Mouse (Mus musculus) embryonic facial prominence, embryonic 10.5 days (tissue): ENCODE measurements around the gene Tspan10. TPM values are rescaled to one million over a fixed set of nuclear protein-coding genes. Genes with fewer than 3 reads are reported as not detected.
A peak's percentile ranks its signal among the peaks of the same experiment; 100 is the strongest.

Experiments used
- DNase-seq: peaks from one replicate; pipeline ENCODE4 v3.0.0-alpha.2; 2017; ENCODE audit warnings: low spot score
- H3K27ac ChIP-seq: fragments of 300-500 bp; sonication (generic); replicated peaks from 2 replicates; pipeline ENCODE4 v1.5.1; 2016; ENCODE audit warnings: mild to moderate bottlenecking
- H3K27me3 ChIP-seq: fragments of 300-500 bp; sonication (generic); replicated peaks from 2 replicates; pipeline ENCODE4 v1.6.1; 2016; ENCODE audit warnings: low read depth, mild to moderate bottlenecking; ENCODE audit not compliant: poor library complexity, severe bottlenecking
- H3K36me3 ChIP-seq: fragments of 300-500 bp; sonication (generic); replicated peaks from 2 replicates; pipeline ENCODE4 v1.6.1; 2016; ENCODE audit warnings: mild to moderate bottlenecking, moderate library complexity
- H3K4me1 ChIP-seq: fragments of 300-500 bp; sonication (generic); 2 replicates; pipeline ENCODE4 v1.6.1; 2016
- H3K4me3 ChIP-seq: fragments of 300-500 bp; sonication (generic); 2 replicates; pipeline ENCODE4 v1.5.1; 2016; ENCODE audit warnings: mild to moderate bottlenecking, moderate library complexity
- H3K9me3 ChIP-seq: fragments of 300-500 bp; sonication (generic); 2 replicates; pipeline ENCODE4 v1.6.1; 2016; ENCODE audit warnings: mild to moderate bottlenecking
- WGBS: fragments of 180-500 bp; shearing (Covaris S2); methylation state at CpG from one replicate; pipeline ENCODE4 v1.1.7; 2016; 5-methylcytosine and 5-hydroxymethylcytosine counted together
- polyA plus RNA-seq: library from polyadenylated mRNA; unstranded; fragments of >200 nt; fragmentation: Nextera tagmentation; extraction: Ambion mirVana; gene quantifications from 2 replicates; pipeline ENCODE4 v1.2.1, GENCODE M21; 2016

Gene Tspan10
- polyA plus RNA-seq, 1 experiment from 2014 or later, result 1.5 TPM

- Histone ChIP-seq H3K9me3 (no peaks in the 10 kb centered on the region), H3K4me1 (peaks cover 60% of the 10 kb centered on the region), H3K27me3 (no peaks in the 10 kb centered on the region), H3K4me3 (no peak overlapping the region), H3K36me3 (peaks cover 60% of the 10 kb centered on the region), H3K27ac (no peak overlapping the region)
- 80% methylated on average over 4 of the region's 4 CpGs for WGBS
- DNase-seq, result no peak
Observed at GRCm38 (mm10) chr11:120488516-120488915, 46.1 kb downstream of the Tspan10 start.

DNA sequence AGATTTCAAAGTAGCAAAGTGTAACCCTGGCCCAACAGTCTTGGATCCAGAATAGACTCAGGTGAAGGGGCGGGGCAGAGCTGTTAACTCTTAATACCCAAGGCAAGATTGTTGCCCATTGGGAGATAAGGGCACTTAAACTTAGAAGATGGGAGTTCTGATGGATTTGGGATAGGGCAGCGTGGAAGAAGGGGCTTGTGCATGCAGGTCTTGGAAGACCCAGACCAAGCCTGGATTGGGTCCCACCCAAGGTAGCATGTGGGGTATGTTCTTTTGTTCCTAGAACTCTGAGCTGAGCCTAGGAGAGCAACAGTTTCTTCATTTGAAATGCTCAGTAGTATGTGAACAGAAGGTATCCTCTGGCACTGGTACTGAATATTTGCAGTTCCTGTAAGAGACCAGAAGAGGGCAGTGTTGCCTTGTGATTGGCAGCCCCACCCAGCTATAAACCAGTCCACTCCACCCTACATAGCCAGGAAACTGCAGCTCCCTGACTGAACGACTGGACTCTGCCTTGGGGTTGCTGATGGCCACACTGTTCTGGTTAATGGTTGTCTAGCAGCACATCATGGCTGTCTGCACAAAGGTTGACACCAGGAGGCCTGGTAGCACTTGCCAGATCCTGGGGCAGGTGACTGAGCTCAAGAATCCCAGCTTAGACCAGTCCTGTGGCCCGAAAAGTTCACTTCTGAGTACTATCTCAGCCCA lies 46.8 kb downstream of the Tspan10 start:
- peaks cover 59% of the 10 kb centered on the region for H3K4me1 ChIP-seq
- H3K27ac ChIP-seq, result no peak overlapping the region; the same call in 1 of the 2 replicates
- 65% methylated on average over 4 of the region's 4 CpGs for WGBS
- H3K9me3 ChIP-seq, result no peaks in the 10 kb centered on the region
- H3K27me3 ChIP-seq, result no peaks in the 10 kb centered on the region
- peak overlapping the region; percentile 4; the same call in 1 of the 2 replicates for H3K4me3 ChIP-seq
- peaks cover 61% of the 10 kb centered on the region for H3K36me3 ChIP-seq
- peak; percentile 74 for DNase-seq

DNA sequence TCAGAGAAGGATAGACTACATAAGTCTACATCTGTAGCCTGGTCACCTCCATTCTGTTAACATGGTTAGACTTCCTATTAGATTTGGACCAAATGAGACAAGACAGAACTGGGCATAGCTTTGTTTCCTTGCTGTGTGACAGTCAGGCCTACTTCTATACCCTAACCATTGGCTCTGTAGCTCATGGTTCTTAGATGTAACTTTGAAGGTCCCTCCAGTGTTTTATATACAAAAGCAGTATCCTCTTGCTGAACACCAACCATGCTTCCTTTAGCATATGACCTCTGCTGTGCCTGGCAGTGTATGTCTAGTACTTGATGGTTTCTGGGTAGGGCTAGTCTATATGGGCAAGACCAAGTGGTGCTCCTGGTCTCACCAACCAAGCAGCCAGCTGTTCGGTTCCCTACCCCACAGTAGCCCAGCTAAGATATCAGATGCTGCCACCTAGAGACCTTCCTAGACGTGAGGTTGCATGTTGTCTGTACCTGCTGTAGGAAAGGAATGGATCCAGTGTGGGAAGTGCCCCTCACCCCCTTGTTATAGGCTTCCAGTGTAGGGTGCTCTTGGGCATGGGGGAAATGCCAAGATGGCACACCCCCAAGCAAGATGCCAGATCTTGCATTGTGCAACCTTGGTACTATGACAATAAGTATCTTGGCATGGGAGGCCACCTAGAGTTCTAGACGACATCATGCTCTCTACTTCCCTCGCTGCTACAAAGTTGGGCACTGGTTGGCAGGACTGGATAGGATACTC lies 48.0 kb downstream of the Tspan10 start:
- Histone ChIP-seq H3K27ac (peak overlapping the region; percentile 92), H3K4me3 (peak overlapping the region; percentile 87), H3K9me3 (no peaks in the 10 kb centered on the region), H3K4me1 (peaks cover 54% of the 10 kb centered on the region), H3K36me3 (peaks cover 70% of the 10 kb centered on the region), H3K27me3 (no peaks in the 10 kb centered on the region)
- no peak for DNase-seq
- WGBS, result 39% methylated on average over 4 of the region's 4 CpGs

- H3K36me3 ChIP-seq, result peaks cover 70% of the 10 kb centered on the region
- peak within 1 kb of the TSS; percentile 92 for H3K27ac ChIP-seq
- peaks cover 47% of the 10 kb centered on the region for H3K4me1 ChIP-seq
- DNase-seq, result peak; percentile 93
- H3K9me3 ChIP-seq, result no peaks in the 10 kb centered on the region
- no peaks in the 10 kb centered on the region for H3K27me3 ChIP-seq
- peak within 1 kb of the TSS; percentile 87 for H3K4me3 ChIP-seq
- under 1% methylated on average over 35 of the region's 35 CpGs for WGBS
Observed at GRCm38 (mm10) chr11:120491317-120492023, 49.0 kb downstream of the Tspan10 start, which contains the start of gene Slc25a10. Gene Slc25a10 (plus strand): TSS chr11:120491840.

DNA sequence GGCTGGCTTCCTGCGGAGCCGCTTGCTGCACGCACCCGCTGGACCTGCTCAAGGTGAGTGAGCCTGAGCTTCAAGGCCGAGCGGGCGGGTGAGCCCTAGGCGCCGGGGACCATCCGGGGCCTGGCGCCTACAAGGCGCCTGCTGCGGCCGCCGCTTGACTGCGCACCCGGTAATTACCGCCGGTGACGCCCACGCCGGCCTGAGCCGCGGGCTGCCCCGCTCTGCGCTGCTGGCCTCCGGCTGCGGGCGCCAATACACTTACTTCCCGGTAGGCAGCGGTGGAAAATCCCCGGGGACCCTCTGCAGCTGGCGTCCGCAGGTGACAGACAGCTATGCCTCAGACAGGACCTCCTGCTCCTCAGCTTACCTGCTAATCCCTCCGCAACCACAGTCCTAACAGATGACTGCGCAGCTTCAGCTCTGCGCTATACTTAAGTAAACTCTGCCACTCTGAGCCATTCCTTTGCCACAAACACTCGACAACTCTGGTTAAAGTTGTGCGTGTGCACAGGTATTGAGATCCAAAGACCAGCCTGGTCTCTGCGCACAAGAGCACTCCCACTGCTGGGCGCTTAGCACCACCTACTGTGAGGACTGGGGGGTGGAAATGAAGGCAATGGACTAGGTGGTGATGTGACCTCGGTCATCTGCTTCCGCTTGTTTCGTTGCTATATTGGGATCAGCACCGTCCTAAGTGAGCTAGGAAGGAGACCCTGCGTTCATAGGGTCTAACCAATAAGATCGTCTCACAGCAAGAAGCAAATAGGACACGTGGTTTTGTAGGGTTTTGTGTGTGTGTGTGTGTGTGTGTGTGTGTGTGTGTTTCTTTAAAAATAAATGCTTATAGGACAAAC lies 49.8 kb downstream of the Tspan10 start:
- DNase-seq, result peak; percentile 64
- Histone ChIP-seq H3K4me1 (peaks cover 47% of the 10 kb centered on the region), H3K9me3 (no peaks in the 10 kb centered on the region), H3K27ac (peak overlapping the region; percentile 92), H3K27me3 (no peaks in the 10 kb centered on the region), H3K36me3 (peaks cover 70% of the 10 kb centered on the region), H3K4me3 (peak overlapping the region; percentile 87)
- WGBS, result under 1% methylated on average over 48 of the region's 48 CpGs

- H3K27ac ChIP-seq, result peak overlapping the region; percentile 92
- DNase-seq, result no peak
- no peaks in the 10 kb centered on the region for H3K9me3 ChIP-seq
- H3K27me3 ChIP-seq, result no peaks in the 10 kb centered on the region
- WGBS, result 31% methylated on average over 3 of the region's 3 CpGs
- H3K4me3 ChIP-seq, result peak overlapping the region; percentile 87
- peaks cover 47% of the 10 kb centered on the region for H3K4me1 ChIP-seq
- peaks cover 70% of the 10 kb centered on the region for H3K36me3 ChIP-seq
Observed at GRCm38 (mm10) chr11:120492878-120493203, 50.4 kb downstream of the Tspan10 start.

DNA sequence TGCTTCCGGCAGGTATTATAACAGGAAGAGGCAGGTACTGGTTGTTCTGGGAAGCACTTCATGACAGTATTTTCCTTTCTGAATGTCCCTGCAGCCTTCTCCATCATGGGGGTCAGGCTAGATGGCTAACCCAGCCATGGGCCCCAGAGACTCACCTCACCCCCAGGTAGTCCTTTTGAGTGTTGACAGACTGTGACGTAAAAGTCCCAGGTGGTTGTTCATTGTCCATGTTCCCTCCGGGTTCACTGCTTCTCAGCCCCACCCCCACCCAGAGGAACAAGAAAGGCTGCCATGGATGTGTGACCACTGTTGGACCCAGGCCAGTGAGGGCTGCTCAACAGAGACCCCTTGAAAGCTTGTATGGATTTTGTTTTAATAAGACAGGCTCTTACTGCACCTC lies 50.9 kb downstream of the Tspan10 start:
- H3K36me3 ChIP-seq, result peaks cover 70% of the 10 kb centered on the region
- no peaks in the 10 kb centered on the region for H3K27me3 ChIP-seq
- peak overlapping the region; percentile 87 for H3K4me3 ChIP-seq
- peak overlapping the region; percentile 92 for H3K27ac ChIP-seq
- H3K9me3 ChIP-seq, result no peaks in the 10 kb centered on the region
- DNase-seq, result no peak
- 65% methylated on average over 3 of the region's 3 CpGs for WGBS
- H3K4me1 ChIP-seq, result peaks cover 47% of the 10 kb centered on the region

DNA sequence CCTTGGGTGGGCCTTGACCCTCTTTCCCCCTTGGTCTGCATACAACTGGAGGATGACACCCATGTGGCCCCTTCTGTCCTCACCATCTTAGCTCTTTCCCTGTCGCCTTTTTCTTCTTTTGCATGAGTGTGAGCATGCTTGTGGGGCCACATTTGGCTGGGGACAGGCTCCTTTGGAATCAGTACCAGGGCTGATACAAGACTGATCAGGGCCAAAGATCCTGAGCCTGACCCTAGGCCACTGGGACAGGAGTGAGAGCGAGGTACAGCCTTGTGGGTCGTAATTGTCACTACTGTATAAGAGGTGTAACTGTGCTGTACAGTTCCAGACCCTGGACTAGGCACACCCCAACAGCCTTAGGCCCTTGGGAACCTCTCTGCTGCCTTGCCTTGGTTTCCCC lies 51.5 kb downstream of the Tspan10 start:
- WGBS, result 82% methylated on average over 3 of the region's 3 CpGs
- peaks cover 70% of the 10 kb centered on the region for H3K36me3 ChIP-seq
- peaks cover 47% of the 10 kb centered on the region for H3K4me1 ChIP-seq
- H3K4me3 ChIP-seq, result 0 out of 2 replicates have a peak overlapping the region, but pooled peaks have one; percentile 87
- no peaks in the 10 kb centered on the region for H3K9me3 ChIP-seq
- H3K27ac ChIP-seq, result no peak overlapping the region
- no peak for DNase-seq
- H3K27me3 ChIP-seq, result no peaks in the 10 kb centered on the region

Other genes with a start within 250 kb of the Tspan10 start
- 18.0 and 18.4 TPM in 2 replicates for gene Bahcc1, start 209.7 kb upstream of the Tspan10 start, polyA plus RNA-seq
- gene Actg1, start 94.1 kb upstream of the Tspan10 start, polyA plus RNA-seq, result 3,067 and 3,150 TPM in 2 replicates
- gene Fscn2, start 81.1 kb upstream of the Tspan10 start, polyA plus RNA-seq, result 0.10 and 0.19 TPM in 2 replicates
- 38.3 and 39.0 TPM in 2 replicates for gene Faap100, start 63.9 kb upstream of the Tspan10 start, polyA plus RNA-seq
- 45.3 and 51.9 TPM in 2 replicates for gene Nploc4, start 4.9 kb upstream of the Tspan10 start, polyA plus RNA-seq
- gene Pde6g, start 10.9 kb downstream of the Tspan10 start, polyA plus RNA-seq, result 0.44 and 0.67 TPM in 2 replicates
- 8.5 and 12.8 TPM in 2 replicates for gene Oxld1, start 15.4 kb downstream of the Tspan10 start, polyA plus RNA-seq
- gene Ccdc137, start 15.5 kb downstream of the Tspan10 start, polyA plus RNA-seq, result 49.6 and 50.7 TPM in 2 replicates
- gene Arl16, start 25.0 kb downstream of the Tspan10 start, polyA plus RNA-seq, result 55.9 and 66.9 TPM in 2 replicates
- gene Mrpl12, start 42.0 kb downstream of the Tspan10 start, polyA plus RNA-seq, result 206 and 216 TPM in 2 replicates
- gene Slc25a10, start 49.2 kb downstream of the Tspan10 start, polyA plus RNA-seq, result 68.6 and 69.4 TPM in 2 replicates
- gene Gcgr, start 88.1 kb downstream of the Tspan10 start, polyA plus RNA-seq, result 0.33 and 0.62 TPM in 2 replicates
- 201 and 221 TPM in 2 replicates for gene Mcrip1, start 107.1 kb downstream of the Tspan10 start, polyA plus RNA-seq
- not detected in 2 replicates for gene Ppp1r27, start 108.5 kb downstream of the Tspan10 start, polyA plus RNA-seq
- 556 and 565 TPM in 2 replicates for gene P4hb, start 130.6 kb downstream of the Tspan10 start, polyA plus RNA-seq
- 735 and 777 TPM in 2 replicates for gene Arhgdia, start 139.0 kb downstream of the Tspan10 start, polyA plus RNA-seq
- 620 and 640 TPM in 2 replicates for gene Alyref, start 155.7 kb downstream of the Tspan10 start, polyA plus RNA-seq
- gene Anapc11, start 155.8 kb downstream of the Tspan10 start, polyA plus RNA-seq, result 192 and 198 TPM in 2 replicates
- gene Npb, start 165.8 kb downstream of the Tspan10 start, polyA plus RNA-seq, result not detected in 2 replicates
- gene Pcyt2, start 175.3 kb downstream of the Tspan10 start, polyA plus RNA-seq, result 142 and 145 TPM in 2 replicates
- 27.7 and 29.5 TPM in 2 replicates for gene Sirt7, start 182.6 kb downstream of the Tspan10 start, polyA plus RNA-seq
- gene Mafg, start 191.0 kb downstream of the Tspan10 start, polyA plus RNA-seq, result 24.2 and 25.1 TPM in 2 replicates
- 32.7 and 33.7 TPM in 2 replicates for gene Pycr1, start 201.1 kb downstream of the Tspan10 start, polyA plus RNA-seq
- not detected in 2 replicates for gene Myadml2, start 205.5 kb downstream of the Tspan10 start, polyA plus RNA-seq
- gene Notum, start 218.5 kb downstream of the Tspan10 start, polyA plus RNA-seq, result 4.4 and 4.8 TPM in 2 replicates
- gene Aspscr1, start 230.3 kb downstream of the Tspan10 start, polyA plus RNA-seq, result 151 and 155 TPM in 2 replicates